In the genomic region with DNA sequence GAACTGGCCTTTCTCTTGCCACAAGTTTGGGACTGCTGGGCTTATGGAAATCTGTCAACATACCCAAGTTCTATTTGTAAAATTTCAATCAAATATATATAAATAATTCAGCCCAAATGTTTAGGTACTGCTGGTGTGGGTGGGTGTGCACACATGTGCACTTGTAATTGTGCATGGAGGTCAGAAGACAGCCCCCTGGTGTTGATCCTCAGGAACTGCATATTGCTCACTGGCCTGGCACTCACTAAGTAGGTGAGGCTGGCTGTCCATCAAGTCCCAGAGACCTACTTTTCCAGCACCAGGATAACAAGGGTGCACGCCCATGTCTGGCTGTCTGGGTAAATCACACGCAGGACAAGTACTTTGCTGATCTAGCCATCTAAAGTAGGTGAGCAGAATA, we compare ENCODE assay signal across 10 mouse cellular contexts.
DNase-seq lines count a peak whose midpoint lies in the region; ATAC-seq and TF ChIP-seq lines count a peak whose summit lies in the region.
"Had no signal": no experiment of that assay in that cellular context is flagged by ENCODE, and none has a peak within 500 bp of the region (broad histone marks: within the 10 kb centered on the region; RNA-seq: fewer than 3 reads in every experiment).

No protein-coding gene starts in this region.

- no peak overlapping the region for H3K4me2 ChIP-seq in lung, embryonic 14.5 days
- H3K4me2 ChIP-seq: hindbrain, embryonic 15.5 days; neural tube, embryonic 13.5 days had no signal

- DNase-seq in CD4-positive, CD25-positive, alpha-beta regulatory T cell, adult 2 months (ENCODE audit: low read depth, low spot score), result peak; percentile 63
- DNase-seq in lung, embryonic 14.5 days, result peak; percentile 51
- DNase-seq in lung, postnatal 14 days, result no peak
- peak; percentile 31 for DNase-seq in embryo, embryonic 9.5 days (ENCODE audit: extremely low spot score)
- peak; percentile 79 for DNase-seq in retina, postnatal 1 day
- no peak for DNase-seq in gastrocnemius, postnatal 4 days (ENCODE audit: low spot score in 2 of 2)
- DNase-seq in left cerebral cortex, postnatal 4 days, result no peak

- 44% methylated on average over 2 of the region's 2 CpGs for WGBS in lung, embryonic 14.5 days

- no peaks in the 10 kb centered on the region for H3K4me1 ChIP-seq in lung, embryonic 14.5 days (ENCODE audit: insufficient read depth)
- H3K4me1 ChIP-seq: hindbrain, embryonic 15.5 days had no signal

- H3K27ac ChIP-seq in lung, embryonic 14.5 days (ENCODE audit: low read depth), result no peak overlapping the region
- H3K27ac ChIP-seq: hindbrain, embryonic 15.5 days; neural tube, embryonic 13.5 days had no signal

- H3K4me3 ChIP-seq in lung, embryonic 14.5 days (ENCODE audit: low read depth, low read length), result no peak overlapping the region
- H3K4me3 ChIP-seq: hindbrain, embryonic 15.5 days; neural tube, embryonic 13.5 days had no signal

- no peak overlapping the region for H3K9ac ChIP-seq in lung, embryonic 14.5 days
- H3K9ac ChIP-seq: hindbrain, embryonic 15.5 days; neural tube, embryonic 13.5 days had no signal

- no peaks in the 10 kb centered on the region for H3K9me3 ChIP-seq in lung, embryonic 14.5 days (ENCODE audit: low read depth, low read length)
- H3K9me3 ChIP-seq: hindbrain, embryonic 15.5 days; neural tube, embryonic 13.5 days had no signal

- H3K27me3 ChIP-seq in lung, embryonic 14.5 days (ENCODE audit: insufficient read depth, low read length), result no peaks in the 10 kb centered on the region
- H3K27me3 ChIP-seq: hindbrain, embryonic 15.5 days; neural tube, embryonic 13.5 days had no signal

- no peaks in the 10 kb centered on the region for H3K36me3 ChIP-seq in lung, embryonic 14.5 days (ENCODE audit: insufficient read depth)
- H3K36me3 ChIP-seq: hindbrain, embryonic 15.5 days; neural tube, embryonic 13.5 days had no signal

- peak; percentile 74 for TF ChIP-seq CTCF in lung, embryonic 14.5 days (IDR thresholded peaks at IDR 0.05; ENCODE audit: low read depth)

- intact Hi-C loops in left cerebral cortex, postnatal 4 days (cut with DNase I), result no loop called here

- no peak for ATAC-seq in CD4-positive, CD25-positive, alpha-beta regulatory T cell, adult 4 months
- no peak for ATAC-seq in lung, embryonic 14.5 days (ENCODE audit: insufficient read depth)

Comparison
In these comparisons a context has a peak if more than half of its experiments do, and no peak if none do; other contexts are left out.
1. DNase-seq: peak in CD4-positive, CD25-positive, alpha-beta regulatory T cell, adult 2 months (single experiment), lung, embryonic 14.5 days (single experiment), embryo, embryonic 9.5 days (single experiment) and retina, postnatal 1 day (single experiment); none in lung, postnatal 14 days (single experiment), gastrocnemius, postnatal 4 days (0 of 2) and left cerebral cortex, postnatal 4 days (single experiment).